Mouse (Mus musculus) MEL (cell line): Measurements from ENCODE around the gene Gm26897. TPM values are rescaled to one million over a fixed set of nuclear protein-coding genes. Genes with fewer than 3 reads are reported as not detected.

ENCODE experiments used
- DNase-seq: peaks from one replicate; pipeline ENCODE4 v3.0.0; 2011; ENCODE audit warnings: low read depth, low spot score
- H3K27ac ChIP-seq: 2 replicates; pipeline ENCODE4 v1.5.1; 2012; ENCODE audit warnings: low read depth, mild to moderate bottlenecking, control low read depth, low read length, moderate library complexity; ENCODE audit not compliant: control insufficient read depth
- H3K27me3 ChIP-seq, 2 experiments: fragments of 150-350 bp in 1 of 2; sonication (generic) in 1 of 2; 2 replicates each; pipeline ENCODE4 v1.6.1; 2012; ENCODE audit warnings: low read length in 2 of 2, mild to moderate bottlenecking in 2 of 2, improper control_type of control experiment in 1 of 2, moderate library complexity in 1 of 2; ENCODE audit not compliant: insufficient read depth in 2 of 2, control insufficient read depth in 1 of 2
- H3K36me3 ChIP-seq, 2 experiments: 2 replicates each; pipeline ENCODE4 v1.6.1; 2012 to 2014; ENCODE audit warnings: low read length in 2 of 2, improper control_type of control experiment in 1 of 2, inconsistent platforms in 1 of 2, mild to moderate bottlenecking in 1 of 2; ENCODE audit not compliant: insufficient read depth in 2 of 2, control insufficient read depth in 1 of 2
- H3K4me1 ChIP-seq, 2 experiments: fragments of 150-350 bp in 1 of 2; sonication (generic) in 1 of 2; 2 replicates each; pipeline ENCODE4 v1.6.1; 2012; ENCODE audit warnings: low read length in 2 of 2, improper control_type of control experiment in 1 of 2, mild to moderate bottlenecking in 1 of 2; ENCODE audit not compliant: insufficient read depth in 2 of 2, control insufficient read depth in 1 of 2
- H3K4me3 ChIP-seq, 2 experiments: fragments of 150-350 bp in 1 of 2; sonication (generic) in 1 of 2; 2 replicates each; pipeline ENCODE4 v1.5.1; 2012; ENCODE audit warnings: low read depth in 2 of 2, low read length in 2 of 2, mild to moderate bottlenecking in 2 of 2, moderate library complexity in 2 of 2, control low read depth in 1 of 2, improper control_type of control experiment in 1 of 2; ENCODE audit not compliant: control insufficient read depth in 1 of 2, insufficient read depth in 1 of 2
- H3K79me2 ChIP-seq: 2 replicates; pipeline ENCODE4 v1.6.1; 2012; ENCODE audit warnings: mild to moderate bottlenecking, low read length, moderate library complexity; ENCODE audit not compliant: control insufficient read depth, poor library complexity, insufficient read depth
- H3K9ac ChIP-seq: 2 replicates; pipeline ENCODE4 v1.6.1; 2012; ENCODE audit warnings: low read depth, mild to moderate bottlenecking, control low read depth, low read length, moderate library complexity; ENCODE audit not compliant: control insufficient read depth, poor library complexity, severe bottlenecking
- H3K9me3 ChIP-seq: fragments of 150-350 bp; sonication (generic); replicated peaks from 2 replicates; pipeline ENCODE4 v1.6.1; 2012; ENCODE audit warnings: mild to moderate bottlenecking, low read length, improper control_type of control experiment, moderate library complexity; ENCODE audit not compliant: insufficient read depth
- CHD1 ChIP-seq: IDR thresholded peaks from 2 replicates; pipeline ENCODE4 v1.6.1; 2012; ENCODE audit warnings: low read depth, mild to moderate bottlenecking, inconsistent platforms, low read length, improper control_type of control experiment
- CHD2 ChIP-seq: IDR thresholded peaks from 2 replicates; pipeline ENCODE4 v1.6.1; 2011; ENCODE audit warnings: low read length, improper control_type of control experiment
- E2F4 ChIP-seq: IDR thresholded peaks from 2 replicates; pipeline ENCODE4 v1.6.1; 2011; ENCODE audit warnings: low read depth, low read length, improper control_type of control experiment, borderline replicate concordance
- ELF1 ChIP-seq: IDR thresholded peaks from 2 replicates; pipeline ENCODE4 v1.6.1; 2014; ENCODE audit warnings: low read depth, mild to moderate bottlenecking, inconsistent platforms, low read length, improper control_type of control experiment, moderate library complexity
- EP300 ChIP-seq, 2 experiments: IDR thresholded peaks; 2 replicates each; pipeline ENCODE4 v1.6.1; 2011; ENCODE audit warnings: improper control_type of control experiment in 2 of 2, low read length in 2 of 2, low read depth in 1 of 2, mild to moderate bottlenecking in 1 of 2
- ETS1 ChIP-seq: IDR thresholded peaks from 2 replicates; pipeline ENCODE4 v1.6.1; 2012; ENCODE audit warnings: low read depth, mild to moderate bottlenecking, inconsistent platforms, low read length, improper control_type of control experiment, moderate library complexity
- GABPA ChIP-seq: IDR thresholded peaks from 2 replicates; pipeline ENCODE4 v1.6.1; 2012; ENCODE audit warnings: low read depth, mild to moderate bottlenecking, inconsistent platforms, low read length, improper control_type of control experiment, moderate library complexity
- JUND ChIP-seq: IDR thresholded peaks from 2 replicates; pipeline ENCODE4 v1.6.1; 2011; ENCODE audit warnings: low read depth, mild to moderate bottlenecking, improper control_type of control experiment, low read length
- MAFK ChIP-seq: IDR thresholded peaks from 2 replicates; pipeline ENCODE4 v1.6.1; 2011; ENCODE audit warnings: low read depth, mild to moderate bottlenecking, low read length, improper control_type of control experiment, borderline replicate concordance
- MAZ ChIP-seq: IDR thresholded peaks from 2 replicates; pipeline ENCODE4 v1.6.1; 2012; ENCODE audit warnings: low read depth, mild to moderate bottlenecking, inconsistent platforms, low read length, improper control_type of control experiment
- MEF2A ChIP-seq: IDR thresholded peaks from 2 replicates; pipeline ENCODE4 v1.6.1; 2014; ENCODE audit warnings: low read depth, mild to moderate bottlenecking, inconsistent platforms, low read length, improper control_type of control experiment; ENCODE audit not compliant: poor library complexity, insufficient replicate concordance, severe bottlenecking; ENCODE audit errors: extremely low read depth
- MXI1 ChIP-seq: IDR thresholded peaks from 2 replicates; pipeline ENCODE4 v1.6.1; 2011; ENCODE audit warnings: mild to moderate bottlenecking, low read depth, low read length, improper control_type of control experiment
- POLR2AphosphoS5 ChIP-seq: IDR thresholded peaks from 2 replicates; pipeline ENCODE4 v1.6.1; 2012; ENCODE audit warnings: low read depth, borderline replicate concordance, mild to moderate bottlenecking, inconsistent platforms, low read length, moderate library complexity, mixed read lengths
- RCOR1 ChIP-seq: IDR thresholded peaks from 2 replicates; pipeline ENCODE4 v1.6.1; 2012; ENCODE audit warnings: low read depth, mild to moderate bottlenecking, inconsistent platforms, low read length, improper control_type of control experiment
- SIN3A ChIP-seq: IDR thresholded peaks from 2 replicates; pipeline ENCODE4 v1.6.1; 2012; ENCODE audit warnings: low read length, improper control_type of control experiment, inconsistent platforms
- TBP ChIP-seq: IDR thresholded peaks from 2 replicates; pipeline ENCODE4 v1.8.0; 2011; ENCODE audit warnings: low read depth, low read length, improper control_type of control experiment
- UBTF ChIP-seq: IDR thresholded peaks from 2 replicates; pipeline ENCODE4 v1.6.1; 2012; ENCODE audit warnings: low read depth, mild to moderate bottlenecking, inconsistent platforms, low read length, improper control_type of control experiment, moderate library complexity, borderline replicate concordance; ENCODE audit not compliant: insufficient read depth
- ZC3H11A ChIP-seq: IDR thresholded peaks from 2 replicates; pipeline ENCODE4 v1.6.1; 2012; ENCODE audit warnings: low read depth, mild to moderate bottlenecking, inconsistent platforms, low read length, improper control_type of control experiment
- ZKSCAN1 ChIP-seq: IDR thresholded peaks from 2 replicates; pipeline ENCODE4 v1.6.1; 2012; ENCODE audit warnings: low read depth, mild to moderate bottlenecking, inconsistent platforms, low read length, improper control_type of control experiment, moderate library complexity
- ZNF384 ChIP-seq: IDR thresholded peaks from 2 replicates; pipeline ENCODE4 v1.6.1; 2012; ENCODE audit warnings: low read depth, mild to moderate bottlenecking, inconsistent platforms, low read length, improper control_type of control experiment
- polyA plus RNA-seq, 2 experiments: library from polyadenylated mRNA; stranded (reverse) in 1 of 2; unstranded in 1 of 2; fragments of >175 nt in 1 of 2; fragments of >200 nt in 1 of 2; gene quantifications; 2 replicates each; pipeline versions ENCODE4 v1.2.1 to v1.2.4; 2012; ENCODE audit warnings: low replicate concordance in 2 of 2, low read depth in 1 of 2; ENCODE audit not compliant: insufficient read length in 2 of 2, insufficient read depth in 1 of 2, missing spikeins in 1 of 2
- total RNA-seq: library from RNA; depleted of rRNA; stranded (reverse); fragments of 300-350 nt; gene quantifications from 2 replicates; pipeline ENCODE4 v1.2.3, GENCODE M21; 2012

Gm26897 gene
- total and polyA plus RNA-seq, 3 experiments, result not detected

- Histone ChIP-seq H3K27me3 (no peaks in the 10 kb centered on the region), H3K9ac (no peak overlapping the region), H3K4me3 (no peak overlapping the region), H3K79me2 (no peaks in the 10 kb centered on the region), H3K9me3 (no peaks in the 10 kb centered on the region), H3K36me3 (no peaks in the 10 kb centered on the region), H3K27ac (no peak overlapping the region), H3K4me1 (no peaks in the 10 kb centered on the region)
- TF ChIP-seq UBTF (no peak), MEF2A (no peak), POLR2AphosphoS5 (no peak), SIN3A (no peak), ETS1 (no peak), ZC3H11A (no peak), ELF1 (no peak)
- DNase-seq, result no peak
These were observed 29.4 kb upstream of the Gm26897 start for GRCm38 (mm10) chr5:111704326-111704725.

DNA sequence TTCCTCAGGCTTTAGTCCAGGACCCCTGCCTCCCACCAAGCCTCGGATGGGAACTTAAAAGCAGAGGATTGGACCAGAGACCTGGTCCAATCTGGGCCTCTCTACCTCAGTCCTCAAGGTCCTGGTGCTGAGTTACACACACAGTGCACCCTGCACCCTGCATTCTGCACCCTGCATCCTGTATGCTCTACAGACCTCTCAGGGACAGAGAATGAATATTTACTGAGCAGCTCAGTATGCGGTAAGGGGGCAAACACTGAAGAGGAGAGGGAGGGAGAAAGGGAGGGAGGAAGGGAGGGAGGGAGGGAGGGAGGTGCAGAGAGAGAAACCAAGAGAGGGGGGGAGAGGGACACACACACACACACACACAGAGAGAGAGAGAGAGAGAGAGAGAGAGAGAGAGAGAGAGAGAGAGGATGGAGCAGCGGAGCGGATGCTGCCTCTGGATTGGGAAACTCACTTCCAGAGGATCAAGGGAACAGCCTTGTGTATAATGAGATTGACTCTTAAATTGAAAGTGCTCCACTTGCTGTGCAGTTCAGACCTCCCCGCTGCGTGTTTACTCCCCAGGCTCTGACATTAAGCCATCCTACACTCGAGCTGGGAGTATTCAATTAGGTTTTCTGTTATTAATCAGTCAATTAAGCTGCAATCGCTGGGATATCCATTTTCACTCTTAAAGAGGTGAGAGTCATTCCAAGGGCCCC is 24.4 kb upstream of the Gm26897 start:
- no peaks in the 10 kb centered on the region for H3K9me3 ChIP-seq
- H3K36me3 ChIP-seq, result no peaks in the 10 kb centered on the region

DNA sequence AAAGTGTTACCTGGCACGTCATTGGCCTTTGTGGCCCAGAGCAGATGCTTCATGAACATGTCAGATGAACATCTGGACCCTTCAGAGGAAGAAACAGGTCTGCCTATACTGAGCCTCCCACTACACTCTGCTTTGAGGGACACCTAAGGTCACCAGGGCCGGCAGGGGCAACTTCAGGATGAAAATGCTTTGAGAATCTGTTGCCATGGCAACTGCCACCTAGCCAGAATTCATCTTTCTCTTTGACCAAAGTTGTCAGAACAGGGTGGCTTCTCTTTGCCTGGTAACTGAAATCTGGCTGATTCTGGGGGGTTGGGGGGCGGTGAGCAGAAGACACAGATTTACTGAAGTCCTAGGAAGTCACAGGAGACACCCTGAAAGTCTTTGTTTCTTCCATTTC is 14.7 kb upstream of the Gm26897 start:
- H3K9me3 ChIP-seq, result no peaks in the 10 kb centered on the region
- TF ChIP-seq ZC3H11A (no peak), SIN3A (no peak), ZNF384 (no peak), CHD2 (no peak), MAZ (no peak), GABPA (no peak), TBP (no peak), EP300 (IDR thresholded peaks at IDR 0.05; ENCODE audit: low read depth in 1 of 2, low read length in 2 of 2) (no peak), CHD1 (no peak), JUND (no peak)
- TF ChIP-seq, all 39 proteins: peak for 0
- H3K36me3 ChIP-seq, result no peaks in the 10 kb centered on the region
- H3K9ac ChIP-seq, result no peak overlapping the region
- H3K4me1 ChIP-seq, result no peaks in the 10 kb centered on the region
- H3K27me3 ChIP-seq, result no peaks in the 10 kb centered on the region
- H3K27ac ChIP-seq, result no peak overlapping the region
- DNase-seq, result no peak
- no peaks in the 10 kb centered on the region for H3K79me2 ChIP-seq
- no peak overlapping the region for H3K4me3 ChIP-seq

More for the DNA sequence above, 24.4 kb upstream of the Gm26897 start:
- Histone ChIP-seq H3K27me3 (no peaks in the 10 kb centered on the region), H3K4me1 (no peaks in the 10 kb centered on the region), H3K9ac (no peak overlapping the region), H3K4me3 (no peak overlapping the region), H3K27ac (no peak overlapping the region), H3K79me2 (no peaks in the 10 kb centered on the region)
- TF ChIP-seq MXI1 (no peak), MAFK (no peak), ZKSCAN1 (no peak), E2F4 (no peak), GABPA (no peak), RCOR1 (no peak)
- no peak for DNase-seq
